Mouse (Mus musculus) heart, adult 2 months (tissue): ENCODE measurements around the gene Tcta.

Experiments
- CTCF ChIP-seq: fragments of 200-600 bp; IDR thresholded peaks from 2 replicates; pipeline ENCODE4 v1.8.1; 2022; ENCODE audit warnings: antibody characterized with exemption, mild to moderate bottlenecking, moderate library complexity
- POLR2A ChIP-seq: fragments of 200-500 bp; IDR thresholded peaks from 2 replicates; pipeline ENCODE4 v1.6.1; 2011; ENCODE audit warnings: mild to moderate bottlenecking, low read depth, low read length, control low read depth; ENCODE audit not compliant: insufficient read depth

GRCm38 (mm10) chr9:108305170-108305569 is 790 bp downstream of the Tcta start:
- TF ChIP-seq CTCF (no peak), POLR2A (no peak)
